Mouse (Mus musculus) induced T-regulatory cell, adult 2 months (primary cell): ENCODE measurements around the gene Vgll3.

Source experiments
- DNase-seq: peaks from one replicate; pipeline ENCODE4 v3.0.0-alpha.2; 2012; ENCODE audit warnings: low read depth

The Vgll3 gene

DNA sequence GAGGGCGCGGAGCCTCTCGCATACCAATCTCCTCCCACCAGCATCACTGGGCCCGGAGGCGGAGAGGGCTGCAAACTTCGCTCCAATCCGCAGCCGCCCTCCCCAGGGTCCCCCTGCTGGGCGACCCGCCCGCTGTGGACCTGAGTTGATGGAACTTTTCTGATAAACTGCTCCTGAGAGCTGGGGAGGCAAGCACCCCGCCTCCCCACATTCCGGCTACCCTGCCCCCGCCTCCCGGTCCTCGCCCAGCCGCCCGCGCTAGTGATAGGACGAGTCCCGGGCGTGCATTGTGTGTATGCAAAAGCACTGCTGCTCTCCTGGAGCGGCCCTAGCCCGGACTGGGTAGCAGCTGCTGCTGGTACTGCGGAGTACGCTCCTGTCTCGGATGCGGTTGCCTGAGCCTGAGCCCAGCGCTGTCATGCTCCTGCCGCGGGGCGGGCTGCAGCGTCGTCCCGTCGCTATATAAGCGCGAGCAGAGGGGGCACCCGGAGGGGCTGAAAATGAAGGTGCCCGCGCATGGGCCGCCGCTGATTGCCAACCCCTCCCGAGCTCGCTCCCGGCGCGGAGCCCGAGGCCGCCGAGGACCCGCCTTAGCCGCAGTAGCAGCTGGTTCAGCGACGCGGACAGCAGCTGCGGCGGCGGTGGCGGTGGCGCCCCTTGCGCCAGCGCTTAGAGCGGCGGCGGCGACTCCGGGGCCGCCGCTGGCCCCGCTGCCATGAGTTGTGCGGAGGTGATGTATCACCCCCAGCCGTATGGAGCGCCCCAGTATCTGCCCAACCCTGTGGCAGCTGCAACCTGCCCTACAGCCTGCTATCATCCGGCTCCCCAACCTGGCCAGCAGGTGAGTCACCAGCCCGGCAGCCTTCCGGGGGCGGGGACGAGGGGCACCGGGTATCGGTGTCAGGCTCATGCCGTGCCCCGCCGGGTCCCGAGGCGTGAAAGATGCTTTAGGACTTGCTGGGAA lies at the start of gene Vgll3:
Gene Vgll3, plus strand, starts transcription at position 340 of the 964 bp plus-strand sequence.
- DNase-seq: no peak

DNA sequence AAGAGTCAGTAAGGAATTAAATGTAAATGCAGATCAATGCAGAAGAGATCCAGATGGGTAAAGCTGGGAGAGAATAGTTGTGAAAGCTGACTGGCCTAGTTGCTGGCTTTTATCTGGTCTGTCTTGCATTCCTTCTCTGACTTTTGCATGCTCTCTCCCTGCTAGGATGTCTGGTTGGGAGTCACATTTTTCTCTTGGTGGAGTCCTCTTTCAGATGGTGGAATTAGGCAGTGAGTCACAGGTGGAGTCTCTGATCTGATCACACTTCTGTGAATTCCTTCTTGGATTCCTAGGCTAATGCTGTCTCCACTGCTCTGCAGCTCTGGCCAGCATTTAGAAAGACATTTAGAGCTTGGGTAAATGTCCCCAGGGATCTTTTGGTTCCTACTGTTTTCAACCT lies 49.1 kb upstream of the Vgll3 start:
- DNase-seq: no peak

DNA sequence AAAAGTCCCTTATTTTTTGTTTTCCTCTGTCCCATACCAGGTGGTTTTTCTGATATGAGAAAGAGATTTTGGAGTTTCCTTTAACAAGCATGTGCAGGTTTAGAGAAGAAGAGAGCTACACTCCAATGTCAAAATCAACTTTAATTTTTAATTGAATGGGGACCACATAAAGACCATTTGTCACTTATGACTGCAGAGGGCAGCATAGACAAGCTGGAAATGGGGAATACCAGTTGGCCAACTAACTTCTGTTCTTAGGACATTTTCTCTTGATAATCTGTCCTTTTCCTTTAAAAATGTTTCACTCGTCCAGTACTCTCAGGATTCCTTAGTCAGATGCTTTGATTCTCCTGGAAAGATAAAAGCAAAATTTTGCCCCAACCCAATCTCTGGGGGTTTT lies 29.1 kb upstream of the Vgll3 start:
- DNase-seq: no peak

DNA sequence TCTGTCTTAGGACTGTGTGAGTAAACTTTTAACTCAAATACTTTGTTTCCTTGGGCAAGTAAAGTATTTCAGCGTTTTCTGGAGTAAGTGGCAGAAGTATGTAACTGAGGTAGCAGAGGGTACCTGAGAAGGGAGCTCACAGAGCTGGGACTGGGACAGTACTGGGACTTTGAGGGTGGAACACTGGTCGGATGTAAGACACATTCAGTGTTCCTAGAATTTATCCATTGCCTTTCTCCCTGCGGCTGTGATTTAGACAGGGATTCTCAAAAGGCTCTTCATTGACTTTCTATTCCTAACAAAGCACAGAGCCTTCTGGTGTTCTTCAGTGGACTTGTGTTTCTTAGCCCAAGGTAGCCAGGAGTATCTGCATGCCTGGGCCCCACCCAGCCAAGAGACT lies 1.0 kb downstream of the Vgll3 start:
- DNase-seq: no peak

DNA sequence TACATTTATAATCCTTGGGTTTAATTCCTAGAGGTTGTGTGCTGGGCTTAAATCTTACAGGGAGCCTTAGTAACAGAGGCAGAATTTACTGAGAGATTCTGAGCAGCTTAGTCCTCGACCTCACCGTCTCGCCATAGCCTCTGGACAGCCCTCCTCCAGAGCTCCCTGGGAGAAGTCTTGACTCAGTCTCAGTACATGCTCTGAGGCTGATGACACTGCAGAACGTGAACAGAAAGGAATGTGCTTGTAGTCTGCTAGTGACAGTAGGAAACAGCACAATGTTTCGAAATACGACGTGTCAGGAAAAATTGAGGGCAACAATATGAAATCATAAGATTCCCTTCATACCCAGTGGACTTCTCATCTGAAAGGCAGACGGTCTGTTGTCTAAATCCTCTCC lies 3.7 kb downstream of the Vgll3 start:
- DNase-seq: no peak

DNA sequence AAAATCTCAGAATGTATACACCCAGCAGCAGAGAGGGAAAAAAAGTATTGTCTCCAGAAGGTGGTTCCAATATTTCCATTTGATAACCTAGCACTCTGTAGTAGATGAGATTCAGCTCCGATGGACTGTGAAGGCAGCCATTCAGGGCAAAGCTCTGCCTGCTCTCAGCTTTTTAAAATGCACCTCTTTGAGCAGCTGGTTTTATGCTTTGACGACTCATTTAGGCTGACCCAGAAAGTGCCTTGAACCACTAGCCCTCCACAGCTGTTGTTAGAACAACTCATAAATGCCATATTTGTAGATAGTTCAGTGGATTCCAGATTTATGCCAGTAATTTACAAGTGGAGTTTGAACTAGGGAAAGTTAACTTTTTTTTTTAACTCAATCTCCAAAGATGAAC lies 5.7 kb downstream of the Vgll3 start:
- no peak for DNase-seq

DNA sequence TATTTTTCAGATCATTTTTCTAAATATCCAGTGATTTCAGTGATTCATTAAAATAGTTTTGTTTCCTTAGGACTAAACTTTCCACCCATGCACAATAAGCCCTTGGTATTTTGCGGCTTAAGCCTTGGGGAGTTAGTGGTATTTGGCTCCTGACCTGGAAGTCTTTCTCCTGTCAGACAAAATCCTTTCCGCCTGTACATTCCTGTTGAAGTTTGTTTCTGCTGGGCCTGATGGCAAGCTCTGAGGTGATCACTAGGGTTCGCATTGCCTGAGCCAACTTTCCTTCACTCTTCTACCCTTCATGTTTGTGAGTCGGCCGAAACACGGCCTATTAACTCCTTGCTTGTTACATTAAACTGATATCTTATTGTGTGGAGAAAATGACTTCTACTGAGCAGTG lies 8.7 kb downstream of the Vgll3 start:
- DNase-seq: no peak

DNA sequence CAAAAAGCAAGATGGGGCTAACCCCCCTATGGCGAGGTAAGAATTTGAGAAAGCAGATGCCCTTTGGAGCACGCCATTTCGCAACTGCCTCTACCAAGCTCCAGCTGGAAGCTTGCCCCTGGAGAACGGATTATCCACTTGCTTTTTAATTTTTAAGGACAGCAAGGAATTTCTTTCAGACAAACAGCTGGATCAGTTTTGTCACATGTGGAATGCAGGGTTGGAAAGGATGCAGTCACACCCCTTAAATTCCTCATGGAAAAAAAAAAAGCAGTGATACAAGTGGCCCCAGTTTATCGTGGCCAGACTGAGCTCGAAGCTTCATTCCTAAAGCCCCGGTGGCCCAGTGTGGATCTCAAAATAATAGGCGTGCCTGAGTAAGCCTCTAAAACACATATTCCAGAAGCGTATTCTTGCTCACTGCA lies 13.1 kb downstream of the Vgll3 start:
- no peak for DNase-seq

DNA sequence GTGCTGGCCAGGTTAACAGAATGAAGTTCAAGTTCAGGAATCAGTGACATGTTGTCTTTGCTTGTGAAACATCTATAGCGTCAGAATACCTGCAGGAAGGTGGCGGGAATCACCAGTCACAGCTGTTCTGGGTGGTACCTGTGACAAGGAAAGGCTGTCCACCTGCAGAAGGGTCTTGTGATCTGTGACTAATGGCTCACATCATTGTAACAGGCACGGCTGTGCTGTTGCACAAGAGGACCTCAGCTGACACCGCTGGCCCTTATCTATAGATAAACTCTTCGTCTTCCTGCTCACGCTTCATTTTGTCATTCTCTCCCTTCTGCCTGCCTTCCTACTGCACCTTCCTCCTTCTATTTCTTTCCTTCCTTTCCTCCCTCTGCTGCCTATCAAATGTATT lies 14.0 kb downstream of the Vgll3 start:
- no peak for DNase-seq

DNA sequence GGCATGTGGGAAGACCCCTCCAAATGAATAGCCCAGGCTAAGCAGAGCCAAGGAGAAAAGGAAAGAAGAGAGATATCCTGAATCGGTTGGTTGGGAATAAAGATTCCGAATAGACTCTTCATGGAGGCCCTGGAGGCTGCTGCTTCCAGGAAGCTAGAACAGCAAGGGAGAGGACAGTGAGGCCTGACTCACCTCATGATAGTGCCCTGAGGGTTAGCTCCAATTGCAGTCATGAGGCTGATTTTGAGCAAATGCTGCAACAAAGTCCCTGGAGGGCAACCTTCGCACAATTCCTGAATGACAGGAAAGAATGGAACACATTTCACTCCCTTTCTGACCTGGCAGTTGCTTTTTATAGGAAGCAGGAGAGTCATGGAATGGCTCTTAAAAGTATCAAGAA lies 19.7 kb downstream of the Vgll3 start:
- no peak for DNase-seq

DNA sequence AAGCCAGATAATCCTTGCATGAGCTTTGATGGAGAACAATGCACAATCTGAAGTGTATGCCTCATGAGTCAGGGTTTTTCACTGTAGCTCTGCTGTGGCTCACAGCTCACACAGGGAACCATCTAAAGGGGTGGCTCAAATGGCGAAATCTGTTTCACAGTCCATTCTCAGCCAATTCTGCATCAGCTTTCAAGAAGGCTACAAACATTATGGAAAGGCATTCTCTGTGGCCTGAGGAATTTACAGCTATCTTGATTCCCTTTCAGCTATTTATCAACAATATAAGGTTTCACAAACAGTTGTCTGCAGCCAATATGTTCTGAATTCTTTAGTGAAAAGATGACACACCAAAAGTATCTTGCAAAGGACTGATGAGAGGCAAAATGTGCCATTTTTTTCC lies 35.1 kb downstream of the Vgll3 start:
- no peak for DNase-seq

DNA sequence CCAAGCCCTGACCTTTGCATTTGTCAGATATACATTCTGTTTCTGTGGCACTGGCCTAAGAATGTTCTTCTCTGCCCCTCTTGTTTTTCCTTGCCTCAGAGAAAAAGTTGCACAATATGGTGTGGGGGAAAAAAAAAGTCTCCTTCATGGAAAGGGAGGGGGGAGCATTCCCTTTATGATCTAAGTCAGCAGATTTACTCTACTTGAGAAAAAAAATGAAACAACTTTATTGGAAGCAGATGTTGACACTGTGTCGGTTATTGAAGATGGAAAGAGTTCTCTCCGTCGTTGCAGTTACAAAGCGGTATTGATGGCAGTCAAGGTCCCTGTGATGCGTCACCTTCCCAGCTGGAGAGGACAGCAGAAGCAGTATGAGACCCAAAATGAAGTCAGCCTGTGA lies 49.4 kb downstream of the Vgll3 start:
- DNase-seq: no peak

DNA sequence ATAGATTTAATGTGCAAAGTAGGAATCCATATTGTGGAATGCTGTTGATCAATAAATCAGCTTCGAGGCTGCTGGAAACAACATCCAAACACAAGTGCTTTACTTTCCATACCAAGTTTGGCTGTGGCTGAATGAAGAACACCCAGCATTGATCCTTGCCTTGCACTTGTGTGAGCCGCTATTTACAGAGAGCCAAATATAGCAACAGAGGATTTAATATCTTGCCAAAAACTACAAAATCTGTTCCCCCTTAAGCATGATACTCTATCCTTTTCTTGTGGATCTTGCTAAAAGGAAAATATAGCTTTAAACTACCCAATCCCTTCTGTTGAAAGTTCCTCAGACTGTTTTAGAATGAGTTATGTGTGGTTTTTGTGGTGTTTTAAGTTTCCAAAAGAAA lies 52.9 kb downstream of the Vgll3 start:
- DNase-seq: no peak

DNA sequence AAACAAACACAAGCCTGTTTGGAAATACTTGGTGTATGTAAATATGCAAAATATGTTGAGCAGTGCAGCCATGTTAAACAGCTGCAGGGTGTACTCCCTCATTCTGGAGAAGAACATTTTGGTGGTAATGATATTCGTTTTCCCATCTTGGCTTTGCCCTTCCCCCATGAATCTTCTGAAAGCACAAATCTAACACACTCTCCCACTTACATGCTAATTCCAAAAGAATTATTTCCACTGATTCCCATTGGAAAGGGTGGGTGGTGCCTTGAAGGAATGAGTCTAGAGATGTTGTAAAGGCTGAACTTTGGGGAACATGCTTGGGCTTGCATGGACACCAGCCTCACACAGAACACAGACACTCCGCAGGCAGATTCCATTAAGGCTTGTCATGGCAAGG lies 53.9 kb downstream of the Vgll3 start:
- DNase-seq: no peak

DNA sequence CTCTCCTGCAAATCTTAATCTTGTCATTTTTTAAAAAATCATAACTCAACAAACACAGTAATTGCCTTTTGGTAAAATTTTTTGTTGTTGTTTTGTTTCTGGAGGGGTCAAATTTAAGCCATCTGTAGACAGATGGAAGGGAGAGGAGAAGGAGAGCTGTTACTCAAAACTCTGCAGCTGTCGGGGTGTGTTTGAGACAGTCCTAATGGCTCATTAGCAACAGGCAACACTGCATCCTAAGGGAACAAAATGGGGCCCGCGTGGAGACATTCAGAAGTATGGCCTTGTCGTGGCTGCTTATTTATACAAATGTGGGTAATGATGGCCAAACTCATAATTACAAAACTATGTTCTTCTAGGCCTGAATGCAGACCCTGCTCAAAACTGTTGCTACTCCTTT lies 73.9 kb downstream of the Vgll3 start:
- DNase-seq: no peak
